Mouse (Mus musculus) cerebellum, adult 9-11 months (tissue): ENCODE results near the gene Psmb8.
A peak's percentile ranks its signal among the peaks of the same experiment; 100 is the strongest.
"Not testable (repeated sequence)": the region's sequence is repeated elsewhere in the genome, so short reads cannot be mapped to it uniquely, and the experiment has no call there.

Source experiments
- DNase-seq: peaks from one replicate; pipeline ENCODE4 v3.0.0; 2022

Psmb8 gene

GRCm38 (mm10) chr17:34215176-34215575 is 17.7 kb downstream of the Psmb8 start:
- DNase-seq = no peak

- no peak for DNase-seq
These were observed 19.9 kb downstream of the Psmb8 start for GRCm38 (mm10) chr17:34217216-34217928.

DNA sequence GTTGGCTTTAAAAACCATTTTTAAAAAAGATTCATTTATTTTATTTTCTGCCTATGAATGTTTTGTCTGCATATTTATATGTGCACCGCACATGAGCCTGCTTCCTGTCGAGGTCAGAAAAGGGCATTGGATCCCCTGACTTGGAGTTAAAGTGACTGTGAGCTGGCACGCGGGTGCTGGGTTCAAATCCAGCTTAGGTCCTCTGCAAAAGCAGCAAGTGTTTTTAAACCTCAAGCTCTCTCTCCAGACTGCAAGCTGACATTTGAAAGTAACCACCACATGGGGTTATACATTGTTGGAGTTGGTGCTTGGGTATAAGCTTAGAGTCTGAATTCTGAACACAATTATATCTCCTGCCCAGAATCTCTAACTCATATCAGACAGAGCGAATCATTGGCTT is 20.5 kb downstream of the Psmb8 start:
- DNase-seq = no peak

DNA sequence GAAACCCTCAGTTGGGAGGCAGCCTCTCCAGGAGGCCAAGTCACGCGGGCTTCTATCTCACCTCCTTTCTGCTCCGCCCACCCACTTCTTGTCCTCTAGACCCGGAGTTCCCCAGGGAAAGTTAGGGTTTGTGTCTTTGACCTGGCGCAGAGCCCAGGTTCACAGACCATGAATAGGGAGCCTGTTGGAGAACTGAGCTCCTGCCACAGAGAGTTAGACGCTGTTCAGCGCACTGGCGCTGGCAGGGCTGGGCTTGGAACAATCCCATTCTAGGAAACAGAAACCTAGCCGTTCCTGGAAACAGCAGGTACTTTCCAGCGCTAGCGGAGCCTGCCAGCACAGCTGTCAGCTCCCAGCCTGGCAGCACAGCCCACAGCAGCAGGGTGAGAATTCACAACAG is 21.2 kb downstream of the Psmb8 start:
- no peak for DNase-seq

DNA sequence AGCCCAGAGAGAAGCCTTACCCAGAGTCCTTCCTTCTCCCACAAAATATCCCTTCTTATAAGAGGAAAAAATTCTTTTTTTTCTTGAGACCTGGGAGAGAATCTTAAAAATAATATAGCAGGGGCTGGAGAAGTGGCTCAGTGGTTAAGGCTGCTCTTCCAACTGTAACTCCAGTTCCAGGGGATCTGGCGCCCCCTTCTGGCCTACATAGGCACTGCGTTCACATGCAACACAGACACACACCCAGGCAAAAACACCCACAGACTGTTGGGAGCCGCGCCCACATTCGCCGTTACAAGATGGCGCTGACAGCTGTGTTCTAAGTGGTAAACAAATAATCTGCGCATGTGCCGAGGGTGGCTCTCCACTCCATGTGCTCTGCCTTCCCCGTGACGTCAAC is 21.6 kb downstream of the Psmb8 start:
- not testable (repeated sequence) for DNase-seq

- not testable (repeated sequence) for DNase-seq
These were observed 22.3 kb downstream of the Psmb8 start for GRCm38 (mm10) chr17:34219801-34220200.

- not testable (repeated sequence) for DNase-seq
These were observed 22.9 kb downstream of the Psmb8 start for GRCm38 (mm10) chr17:34220401-34220800.

DNA sequence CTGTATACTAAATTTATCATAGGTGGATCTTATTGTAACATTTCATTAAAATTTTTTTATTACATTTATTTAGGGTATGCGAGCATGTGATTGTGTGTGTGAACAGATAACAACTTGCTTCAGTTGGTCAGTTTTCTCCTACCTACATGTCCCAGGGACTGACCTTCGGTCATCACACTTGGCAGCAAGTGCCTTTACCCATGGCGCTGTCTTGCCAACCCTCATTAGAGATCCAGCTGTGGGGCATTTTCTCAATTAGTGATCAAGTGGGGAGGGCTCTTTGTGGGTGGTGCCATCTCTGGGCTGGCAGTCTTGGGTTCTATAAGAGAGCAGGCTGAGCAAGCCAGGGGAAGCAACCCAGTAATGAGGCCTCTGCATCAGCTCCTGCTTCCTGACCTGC is 27.3 kb downstream of the Psmb8 start:
- no peak for DNase-seq

GRCm38 (mm10) chr17:34225426-34225825 is 27.9 kb downstream of the Psmb8 start:
- DNase-seq = no peak

GRCm38 (mm10) chr17:34225911-34226310 is 28.4 kb downstream of the Psmb8 start:
- not testable (repeated sequence) for DNase-seq

DNA sequence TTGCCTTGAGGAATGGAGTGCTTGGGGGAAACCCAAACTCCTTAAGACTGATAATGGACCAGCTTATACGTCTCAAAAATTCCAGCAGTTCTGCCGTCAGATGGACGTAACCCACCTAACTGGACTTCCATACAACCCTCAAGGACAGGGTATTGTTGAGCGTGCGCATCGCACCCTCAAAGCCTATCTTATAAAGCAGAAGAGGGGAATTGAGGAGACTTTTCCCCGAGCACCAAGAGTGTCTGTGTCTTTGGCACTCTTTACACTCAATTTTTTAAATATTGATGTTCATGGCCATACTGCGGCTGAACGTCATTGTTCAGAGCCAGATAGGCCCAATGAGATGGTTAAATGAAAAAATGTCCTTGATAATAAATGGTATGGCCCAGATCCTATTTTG is 33.5 kb downstream of the Psmb8 start:
- not testable (repeated sequence) for DNase-seq

DNA sequence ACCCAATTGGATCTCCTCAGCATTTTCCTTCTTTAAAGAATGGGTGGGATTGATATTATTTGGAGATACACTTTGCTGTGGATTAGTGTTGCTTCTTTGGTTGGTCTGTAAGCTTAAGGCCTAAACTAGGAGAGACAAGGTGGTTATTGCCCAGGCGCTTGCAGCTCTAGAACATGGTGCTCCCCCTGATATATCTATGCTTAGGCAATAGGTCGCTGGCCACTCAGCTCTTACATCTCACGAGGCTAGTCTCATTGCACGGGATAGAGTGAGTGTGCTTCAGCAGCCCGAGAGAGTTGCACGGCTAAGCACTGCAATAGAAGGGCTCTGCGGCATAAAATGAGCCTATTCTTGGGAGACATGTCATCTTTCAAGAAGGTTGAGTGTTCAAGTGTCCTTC is 34.5 kb downstream of the Psmb8 start:
- DNase-seq = not testable (repeated sequence)

- DNase-seq = peak; percentile 27
These were observed 37.4 kb downstream of the Psmb8 start for GRCm38 (mm10) chr17:34234926-34235325.

GRCm38 (mm10) chr17:34236691-34237090 is 39.2 kb downstream of the Psmb8 start:
- DNase-seq = no peak

GRCm38 (mm10) chr17:34237741-34238140 is 40.2 kb downstream of the Psmb8 start:
- DNase-seq = no peak

GRCm38 (mm10) chr17:34238706-34239105 is 41.2 kb downstream of the Psmb8 start, which contains the start of gene H2-Ob:
Gene H2-Ob, plus strand, starts transcription at chr17:34238903.
- DNase-seq = no peak

GRCm38 (mm10) chr17:34239601-34240041 is 42.1 kb downstream of the Psmb8 start:
- no peak for DNase-seq

GRCm38 (mm10) chr17:34240366-34240765 is 42.8 kb downstream of the Psmb8 start:
- no peak for DNase-seq

- DNase-seq = no peak
These were observed 43.4 kb downstream of the Psmb8 start for GRCm38 (mm10) chr17:34240916-34241315.

- DNase-seq = no peak
These were observed 47.1 kb downstream of the Psmb8 start for GRCm38 (mm10) chr17:34244656-34245055.

DNA sequence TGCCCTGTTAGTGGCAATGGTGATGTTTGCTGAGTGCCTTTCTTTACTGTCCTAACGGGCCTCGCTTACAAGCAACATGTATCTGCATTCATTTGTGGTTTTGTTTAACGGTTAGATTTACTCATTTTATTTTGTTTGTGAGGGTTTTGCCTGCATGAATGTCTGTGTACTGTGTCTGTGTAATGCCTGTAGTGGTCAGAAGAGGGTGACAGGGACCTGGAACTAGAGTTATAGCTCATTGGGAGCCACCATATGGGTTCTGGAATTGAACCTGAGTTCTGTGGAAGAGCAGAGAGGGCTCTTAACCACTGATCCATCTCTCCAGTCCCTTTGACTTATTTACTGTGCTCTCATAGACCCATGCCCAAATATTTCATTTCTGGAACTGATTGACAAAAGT is 49.5 kb downstream of the Psmb8 start:
- DNase-seq = no peak

DNA sequence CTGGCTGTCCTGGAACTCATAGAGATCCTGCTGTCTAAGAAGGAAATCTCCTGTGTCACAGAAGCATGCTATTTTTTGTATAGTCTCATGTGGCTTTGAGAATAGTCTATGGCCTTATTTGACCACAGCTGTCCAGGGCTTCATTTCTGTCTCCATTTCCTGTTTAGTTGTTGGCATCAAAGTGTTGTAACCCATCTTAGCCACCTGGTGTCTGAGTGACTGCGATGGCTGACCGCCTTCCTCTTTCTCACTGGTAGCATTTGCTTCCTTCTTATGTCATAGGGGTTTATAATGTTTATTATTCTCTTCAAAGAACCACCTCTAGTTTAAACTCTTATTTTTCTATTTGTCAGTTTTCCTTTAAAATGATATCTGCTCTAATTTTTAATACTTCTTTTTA is 51.2 kb downstream of the Psmb8 start:
- no peak for DNase-seq

GRCm38 (mm10) chr17:34249361-34249760 is 51.8 kb downstream of the Psmb8 start:
- no peak for DNase-seq

GRCm38 (mm10) chr17:34249878-34250277 is 52.4 kb downstream of the Psmb8 start:
- DNase-seq = peak; percentile 17
